Mouse (Mus musculus) E14TG2a.4 (cell line): ENCODE results near the gene Ltc4s.

Experiments used
- CTCF ChIP-seq: conservative IDR thresholded peaks from 2 replicates; pipeline ENCODE4 v1.5.1; 2014; ENCODE audit warnings: low read length
- NANOG ChIP-seq: IDR thresholded peaks from 2 replicates; pipeline ENCODE4 v1.6.1; 2014; ENCODE audit warnings: borderline replicate concordance, low read length, mixed read lengths
- POU5F1 ChIP-seq: IDR thresholded peaks from 2 replicates; pipeline ENCODE4 v1.6.1; 2014; ENCODE audit warnings: low read length, borderline replicate concordance

DNA sequence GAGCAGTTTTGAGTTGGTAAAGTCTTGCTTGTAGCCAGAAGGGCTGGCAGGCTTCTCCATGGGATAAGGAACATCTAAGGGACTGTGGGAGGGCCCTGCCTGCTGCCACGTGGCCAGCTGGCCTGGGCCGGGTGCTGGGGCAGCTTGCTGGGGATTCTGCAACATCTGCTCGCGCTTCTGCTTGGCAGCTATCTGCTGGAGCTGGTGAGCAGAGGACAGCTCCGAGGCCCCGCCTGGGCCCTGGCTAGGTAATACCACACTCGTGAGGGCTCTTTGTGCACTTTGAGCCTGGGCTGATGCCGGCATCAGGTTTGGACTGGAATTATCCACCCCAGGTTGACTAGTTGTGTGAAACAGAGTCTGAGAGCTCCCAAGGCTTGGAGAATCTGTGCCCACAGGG is 27.5 kb upstream of the Ltc4s start:
- TF ChIP-seq CTCF: no peak
- no peak for TF ChIP-seq POU5F1
- TF ChIP-seq NANOG: no peak
